In the genomic region with DNA sequence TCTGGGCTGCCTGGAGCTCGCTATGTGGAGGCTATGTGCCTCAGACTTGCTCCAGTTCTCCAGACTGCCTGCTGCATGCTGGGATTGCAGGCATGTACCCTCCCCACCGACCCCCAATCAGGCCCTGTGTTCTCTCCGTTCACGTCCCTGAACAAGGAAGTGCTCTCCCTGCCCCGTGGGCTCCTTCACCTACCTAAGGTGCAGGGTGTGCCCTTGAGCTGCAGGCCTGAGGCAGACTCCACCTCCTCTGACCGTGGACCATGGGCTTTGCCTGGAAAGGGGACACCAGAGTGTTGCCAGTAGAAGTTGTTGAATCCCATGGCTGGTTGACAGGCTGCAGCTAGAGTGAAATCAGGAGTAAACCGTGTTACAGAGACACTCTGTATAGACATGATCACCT, we compare ENCODE assay signal across 23 mouse cellular contexts. TPM values are rescaled to one million over a fixed set of nuclear protein-coding genes. Genes with fewer than 3 reads are reported as not detected.
DNase-seq lines count a peak whose midpoint lies in the region; ATAC-seq and TF ChIP-seq lines count a peak whose summit lies in the region.
"Had no signal": no experiment of that assay in that cellular context is flagged by ENCODE, and none has a peak within 500 bp of the region (broad histone marks: within the 10 kb centered on the region; RNA-seq: fewer than 3 reads in every experiment).

No protein-coding gene starts in this region.

- H3K9ac ChIP-seq in ES-Bruce4 (ENCODE audit: low read depth, poor library complexity, severe bottlenecking): no peak overlapping the region
- H3K9ac ChIP-seq in stomach, postnatal 0 days (ENCODE audit: low read length): no peak overlapping the region
- H3K9ac ChIP-seq in lung, postnatal 0 days (replicated peaks; ENCODE audit: low read depth): no peak overlapping the region
- H3K9ac ChIP-seq: embryonic facial prominence, embryonic 12.5 days; forebrain, embryonic 13.5 days; forebrain, embryonic 15.5 days; forebrain, postnatal 0 days had no signal

- TF ChIP-seq POLR2A in ES-Bruce4 (IDR thresholded peaks at IDR 0.05; ENCODE audit: insufficient read depth, low read length): no peak

- no peaks in the 10 kb centered on the region for H3K9me3 ChIP-seq in ES-Bruce4 (replicated peaks; ENCODE audit: control insufficient read depth, insufficient read depth, low read length, poor library complexity, severe bottlenecking)
- no peaks in the 10 kb centered on the region for H3K9me3 ChIP-seq in stomach, postnatal 0 days (ENCODE audit: control insufficient read depth, low read length)
- H3K9me3 ChIP-seq in lung, postnatal 0 days (ENCODE audit: low read length): no peaks in the 10 kb centered on the region
- H3K9me3 ChIP-seq: embryonic facial prominence, embryonic 12.5 days; forebrain, embryonic 13.5 days; forebrain, embryonic 15.5 days; G1E had no signal

- no peak overlapping the region for H3K27ac ChIP-seq in ES-Bruce4 (ENCODE audit: insufficient read depth, low read length)
- H3K27ac ChIP-seq in stomach, postnatal 0 days (replicated peaks): no peak overlapping the region
- no peak overlapping the region for H3K27ac ChIP-seq in lung, postnatal 0 days (ENCODE audit: low read length)
- H3K27ac ChIP-seq: embryonic facial prominence, embryonic 10.5 days; embryonic facial prominence, embryonic 12.5 days; forebrain, embryonic 13.5 days; forebrain, embryonic 15.5 days had no signal

- DNase-seq in ES-CJ7 (ENCODE audit: low read depth, low spot score) (peak; percentile 48), ZHBTc4 (ENCODE audit: low read depth, low spot score) (peak; percentile 49)
- peak; percentile 65 for DNase-seq in stomach, postnatal 0 days (ENCODE audit: low spot score)
- DNase-seq in right cerebral cortex, postnatal 25 days: no peak
- DNase-seq in urinary bladder, postnatal 14 days (ENCODE audit: low spot score): no peak
- no peak for DNase-seq in lung, postnatal 0 days (ENCODE audit: low spot score)
- DNase-seq: adrenal gland, adult 8-10 months; adrenal gland, postnatal 14 days; adrenal gland, postnatal 36 days; cerebellum, adult 11-12 months; cerebellum, adult 2 months; cerebellum, adult 9-10 months; cerebellum, postnatal 10 days; cerebellum, postnatal 25 days; forebrain, postnatal 0 days had no signal

- H3K4me1 ChIP-seq in ES-Bruce4 (ENCODE audit: control insufficient read depth, insufficient read depth, low read length): peaks cover 7% of the 10 kb centered on the region
- no peaks in the 10 kb centered on the region for H3K4me1 ChIP-seq in stomach, postnatal 0 days (replicated peaks; ENCODE audit: control insufficient read depth, insufficient read depth)
- peaks cover 3% of the 10 kb centered on the region; the same call in 1 of the 2 replicates for H3K4me1 ChIP-seq in lung, postnatal 0 days (ENCODE audit: insufficient read depth, low read depth, low read length)
- H3K4me1 ChIP-seq: embryonic facial prominence, embryonic 12.5 days; forebrain, embryonic 15.5 days had no signal

- peaks cover 2% of the 10 kb centered on the region; the same call in 1 of the 2 replicates for H3K36me3 ChIP-seq in ES-Bruce4 (ENCODE audit: control insufficient read depth, insufficient read depth, low read length, poor library complexity, severe bottlenecking)
- peaks cover 6% of the 10 kb centered on the region for H3K36me3 ChIP-seq in stomach, postnatal 0 days (ENCODE audit: control insufficient read depth, insufficient read depth, low read length)
- no peaks in the 10 kb centered on the region for H3K36me3 ChIP-seq in lung, postnatal 0 days (ENCODE audit: insufficient read depth, low read length)

- no peak overlapping the region for H3K4me2 ChIP-seq in stomach, postnatal 0 days (replicated peaks; ENCODE audit: low read depth)
- H3K4me2 ChIP-seq in lung, postnatal 0 days (replicated peaks; ENCODE audit: low read depth, low read length): no peak overlapping the region
- H3K4me2 ChIP-seq: embryonic facial prominence, embryonic 12.5 days; forebrain, embryonic 13.5 days; forebrain, embryonic 15.5 days had no signal

- WGBS in stomach, postnatal 0 days: 76% methylated on average over 7 of the region's 7 CpGs
- WGBS in lung, postnatal 0 days: 73% methylated on average over 7 of the region's 7 CpGs

- TF ChIP-seq EP300 in ES-Bruce4 (IDR thresholded peaks at IDR 0.05; ENCODE audit: insufficient read depth, low read depth, low read length): peak; percentile 24; the same call in 1 of the 2 replicates
- TF ChIP-seq EP300 in stomach, postnatal 0 days (optimal IDR thresholded peaks at IDR 0.05): no peak
- no peak for TF ChIP-seq EP300 in lung, postnatal 0 days (IDR thresholded peaks at IDR 0.05)

- no peak overlapping the region for H3K4me3 ChIP-seq in ES-Bruce4 (ENCODE audit: low read depth, low read length)
- H3K4me3 ChIP-seq in stomach, postnatal 0 days (ENCODE audit: low read depth, low read length): no peak overlapping the region
- H3K4me3 ChIP-seq in lung, postnatal 0 days (ENCODE audit: low read depth, low read length): no peak overlapping the region
- H3K4me3 ChIP-seq: embryonic facial prominence, embryonic 10.5 days; embryonic facial prominence, embryonic 12.5 days; forebrain, embryonic 13.5 days; forebrain, embryonic 15.5 days had no signal

- peak; percentile 60; the same call in 1 of the 2 replicates for ATAC-seq in stomach, postnatal 0 days (ENCODE audit: low FRiP score, low TSS enrichment)
- ATAC-seq in lung, postnatal 0 days: no peak
- ATAC-seq: forebrain, embryonic 13.5 days; forebrain, embryonic 15.5 days; forebrain, postnatal 0 days; Patski had no signal

- TF ChIP-seq CTCF in ES-Bruce4 (IDR thresholded peaks at IDR 0.05; ENCODE audit: low read depth, low read length): no peak
- TF ChIP-seq CTCF in stomach, postnatal 0 days (IDR thresholded peaks at IDR 0.05; ENCODE audit: low read depth): no peak
- no peak for TF ChIP-seq CTCF in lung, postnatal 0 days (IDR thresholded peaks at IDR 0.05)

- H3K27me3 ChIP-seq in ES-Bruce4 (ENCODE audit: control insufficient read depth, insufficient read depth, low read length, poor library complexity, severe bottlenecking): no peaks in the 10 kb centered on the region
- no peaks in the 10 kb centered on the region for H3K27me3 ChIP-seq in stomach, postnatal 0 days (ENCODE audit: control insufficient read depth, insufficient read depth, low read length)
- H3K27me3 ChIP-seq in lung, postnatal 0 days (replicated peaks; ENCODE audit: insufficient read depth, low read length): no peaks in the 10 kb centered on the region
- H3K27me3 ChIP-seq: embryonic facial prominence, embryonic 12.5 days; forebrain, embryonic 13.5 days; forebrain, embryonic 15.5 days; Patski had no signal

RNA-seq across cellular contexts. Expression of gene Cpsf4l, which starts 10.2 kb away (rescaled TPM):
- polyA plus RNA-seq in ES-Bruce4 (2011; ENCODE audit: insufficient read depth, insufficient read length, low read depth, missing spikeins): 18.0 and 18.1 TPM in 2 replicates
- 0.16 and 0.19 TPM in 2 replicates for polyA plus RNA-seq in stomach, postnatal 0 days (2015; fragmentation: Nextera tagmentation; extraction: Ambion mirVana)
- polyA plus RNA-seq in lung, postnatal 0 days (2015; fragmentation: Nextera tagmentation; extraction: Ambion mirVana): 0.17 and 0.25 TPM in 2 replicates
- polyA plus RNA-seq: C2C12, G1E had no signal

RNA-seq across cellular contexts. Expression of gene D11Wsu47e, which starts 15.4 kb away (rescaled TPM):
- polyA plus RNA-seq in ES-Bruce4 (2011; ENCODE audit: insufficient read depth, insufficient read length, low read depth, missing spikeins): 24.3 and 29.0 TPM in 2 replicates
- 8.7 and 9.7 TPM in 2 replicates for polyA plus RNA-seq in stomach, postnatal 0 days (2015; fragmentation: Nextera tagmentation; extraction: Ambion mirVana)
- 10.3 and 11.9 TPM in 2 replicates for polyA plus RNA-seq in lung, postnatal 0 days (2015; fragmentation: Nextera tagmentation; extraction: Ambion mirVana)

RNA-seq across cellular contexts. Expression of gene Fam104a, which starts 15.7 kb away (rescaled TPM):
- polyA plus RNA-seq in ES-Bruce4 (2011; ENCODE audit: insufficient read depth, insufficient read length, low read depth, missing spikeins): 22.8 and 23.4 TPM in 2 replicates
- 34.2 and 34.3 TPM in 2 replicates for polyA plus RNA-seq in stomach, postnatal 0 days (2015; fragmentation: Nextera tagmentation; extraction: Ambion mirVana)
- 41.3 and 44.1 TPM in 2 replicates for polyA plus RNA-seq in lung, postnatal 0 days (2015; fragmentation: Nextera tagmentation; extraction: Ambion mirVana)

RNA-seq across cellular contexts. Expression of gene Slc39a11, which starts 49.8 kb away (rescaled TPM):
- polyA plus RNA-seq in ES-Bruce4 (2011; ENCODE audit: insufficient read depth, insufficient read length, low read depth, missing spikeins): 7.4 and 13.5 TPM in 2 replicates
- 56.6 and 58.0 TPM in 2 replicates for polyA plus RNA-seq in stomach, postnatal 0 days (2015; fragmentation: Nextera tagmentation; extraction: Ambion mirVana)
- 14.3 and 15.1 TPM in 2 replicates for polyA plus RNA-seq in lung, postnatal 0 days (2015; fragmentation: Nextera tagmentation; extraction: Ambion mirVana)

RNA-seq across cellular contexts. Expression of gene Cog1, which starts 50.7 kb away (rescaled TPM):
- 15.6 and 20.6 TPM in 2 replicates for polyA plus RNA-seq in ES-Bruce4 (2011; ENCODE audit: insufficient read depth, insufficient read length, low read depth, missing spikeins)
- polyA plus RNA-seq in stomach, postnatal 0 days (2015; fragmentation: Nextera tagmentation; extraction: Ambion mirVana): 14.4 and 15.3 TPM in 2 replicates
- 18.6 and 19.0 TPM in 2 replicates for polyA plus RNA-seq in lung, postnatal 0 days (2015; fragmentation: Nextera tagmentation; extraction: Ambion mirVana)

Comparison
In these comparisons a context has a peak if more than half of its experiments do, and no peak if none do; other contexts are left out.
1. DNase-seq: peak in ES-CJ7 (single experiment), ZHBTc4 (single experiment) and stomach, postnatal 0 days (single experiment); none in right cerebral cortex, postnatal 25 days (single experiment), urinary bladder, postnatal 14 days (single experiment) and lung, postnatal 0 days (single experiment).
2. RNA of gene Cpsf4l, which starts 10.2 kb away (polyA plus RNA-seq): 18.0 to 18.1 TPM in ES-Bruce4; 0.17 to 0.25 TPM in lung, postnatal 0 days and 0.16 to 0.19 TPM in stomach, postnatal 0 days; every median in the first group is over 10 times any median in the second.